Mouse (Mus musculus): ENCODE measurements around the gene Plekho2. TPM values are rescaled to one million over a fixed set of nuclear protein-coding genes. Genes with fewer than 3 reads are reported as not detected.

Gene Plekho2
- total and polyA plus RNA-seq, 2 experiments from 2014 or later = 8.3 to 21.0 TPM

DNA sequence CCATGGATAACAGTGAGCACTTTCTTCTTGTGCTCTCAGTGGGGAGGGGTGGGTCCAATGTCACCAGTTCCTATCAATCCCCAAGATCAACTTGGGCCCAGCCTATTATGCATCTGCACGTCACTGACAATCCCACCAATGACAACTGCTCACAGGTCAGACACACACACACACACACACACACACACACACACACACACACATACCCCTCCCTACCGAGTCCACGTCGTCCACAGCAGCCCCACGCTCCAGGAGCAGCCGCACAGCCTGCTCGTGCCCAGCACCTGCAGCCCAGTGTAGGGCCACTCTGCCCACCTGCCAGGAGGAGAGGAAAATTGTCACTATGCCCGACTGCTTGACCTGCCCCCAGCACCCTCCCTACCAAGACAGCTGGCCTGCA lies 65.4 kb downstream of the Plekho2 start:
- Histone ChIP-seq H3K36me3 (replicated peaks; ENCODE audit: control insufficient read depth, insufficient read depth, low read length) (no peaks in the 10 kb centered on the region), H3K9me3 (replicated peaks; ENCODE audit: control insufficient read depth, low read length) (no peaks in the 10 kb centered on the region), H3K27ac (ENCODE audit: low read depth) (no peak overlapping the region), H3K4me3 (ENCODE audit: low read depth, low read length) (no peak overlapping the region), H3K9ac (replicated peaks; ENCODE audit: low read depth, low read length) (no peak overlapping the region), H3K4me2 (ENCODE audit: low read depth, low read length) (no peak overlapping the region), H3K4me1 (ENCODE audit: control insufficient read depth, insufficient read depth) (no peaks in the 10 kb centered on the region), H3K27me3 (ENCODE audit: control insufficient read depth, insufficient read depth, low read length) (no peaks in the 10 kb centered on the region)
- WGBS = 78% methylated on average over 8 of the region's 8 CpGs
- no peak for DNase-seq (ENCODE audit: low spot score)
- no peak for ATAC-seq (ENCODE audit: insufficient read depth, low read depth)
- TF ChIP-seq CTCF (IDR thresholded peaks at IDR 0.05; ENCODE audit: low read depth) (no peak), EP300 (IDR thresholded peaks at IDR 0.05; ENCODE audit: low read depth) (no peak)

DNA sequence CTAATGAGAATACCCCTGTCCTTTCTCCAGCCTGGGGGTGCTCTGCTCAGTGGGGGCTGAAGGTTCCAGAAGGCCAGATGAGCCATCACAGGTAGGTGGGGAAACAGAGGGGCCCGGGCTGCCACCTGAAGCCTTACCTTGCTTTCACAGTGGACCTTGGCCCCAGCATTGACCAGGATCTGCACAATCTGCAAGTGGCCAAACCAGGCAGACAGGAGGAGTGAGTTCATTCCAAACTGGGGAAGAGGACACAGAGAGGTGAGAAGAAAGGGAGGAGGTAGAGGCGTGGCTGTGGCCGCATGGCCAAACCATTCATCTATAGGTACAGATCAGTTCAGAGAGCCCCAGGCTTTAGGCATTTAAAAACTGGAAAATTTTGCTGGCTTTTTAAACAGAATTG lies 67.3 kb downstream of the Plekho2 start:
- Histone ChIP-seq H3K27me3 (ENCODE audit: control insufficient read depth, insufficient read depth, low read length) (no peaks in the 10 kb centered on the region), H3K4me1 (ENCODE audit: control insufficient read depth, insufficient read depth) (no peaks in the 10 kb centered on the region), H3K9ac (replicated peaks; ENCODE audit: low read depth, low read length) (no peak overlapping the region), H3K4me3 (ENCODE audit: low read depth, low read length) (no peak overlapping the region), H3K27ac (ENCODE audit: low read depth) (no peak overlapping the region), H3K36me3 (replicated peaks; ENCODE audit: control insufficient read depth, insufficient read depth, low read length) (no peaks in the 10 kb centered on the region), H3K4me2 (ENCODE audit: low read depth, low read length) (no peak overlapping the region), H3K9me3 (replicated peaks; ENCODE audit: control insufficient read depth, low read length) (no peaks in the 10 kb centered on the region)
- TF ChIP-seq CTCF (IDR thresholded peaks at IDR 0.05; ENCODE audit: low read depth) (no peak), EP300 (IDR thresholded peaks at IDR 0.05; ENCODE audit: low read depth) (no peak)
- no peak for ATAC-seq (ENCODE audit: insufficient read depth, low read depth)
- WGBS = 78% methylated on average over 3 of the region's 3 CpGs
- no peak for DNase-seq (ENCODE audit: low spot score)

DNA sequence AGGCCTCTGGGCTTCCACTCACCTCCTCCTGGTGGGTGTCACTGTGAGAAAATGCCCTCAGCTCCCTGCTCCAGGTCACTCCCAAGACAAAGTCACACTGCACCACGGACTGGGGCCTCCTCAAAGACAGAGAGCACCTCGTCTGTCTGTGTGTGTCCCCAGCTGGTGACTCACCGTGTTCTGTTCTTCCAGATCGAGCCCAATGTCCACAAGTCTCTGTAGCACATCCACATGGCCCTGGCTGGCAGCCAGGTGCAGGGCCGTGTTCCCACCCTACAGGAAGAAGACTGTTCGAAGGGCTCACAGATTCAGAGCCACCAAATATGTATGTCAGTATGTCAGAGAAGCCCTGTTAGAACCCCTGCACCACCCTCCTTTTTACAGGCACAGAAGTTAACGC lies 71.4 kb downstream of the Plekho2 start:
- TF ChIP-seq EP300 (IDR thresholded peaks at IDR 0.05; ENCODE audit: low read depth) = no peak
- Histone ChIP-seq H3K4me2 (ENCODE audit: low read depth, low read length) (no peak overlapping the region), H3K27me3 (ENCODE audit: control insufficient read depth, insufficient read depth, low read length) (no peaks in the 10 kb centered on the region), H3K4me3 (ENCODE audit: low read depth, low read length) (no peak overlapping the region), H3K36me3 (replicated peaks; ENCODE audit: control insufficient read depth, insufficient read depth, low read length) (no peaks in the 10 kb centered on the region), H3K27ac (ENCODE audit: low read depth) (no peak overlapping the region), H3K9ac (replicated peaks; ENCODE audit: low read depth, low read length) (no peak overlapping the region), H3K9me3 (replicated peaks; ENCODE audit: control insufficient read depth, low read length) (no peaks in the 10 kb centered on the region), H3K4me1 (ENCODE audit: control insufficient read depth, insufficient read depth) (no peaks in the 10 kb centered on the region)
- 15% methylated on average over 7 of the region's 7 CpGs for WGBS
- DNase-seq (ENCODE audit: low spot score) (no peak), ATAC-seq (ENCODE audit: insufficient read depth, low read depth) (no peak)

DNA sequence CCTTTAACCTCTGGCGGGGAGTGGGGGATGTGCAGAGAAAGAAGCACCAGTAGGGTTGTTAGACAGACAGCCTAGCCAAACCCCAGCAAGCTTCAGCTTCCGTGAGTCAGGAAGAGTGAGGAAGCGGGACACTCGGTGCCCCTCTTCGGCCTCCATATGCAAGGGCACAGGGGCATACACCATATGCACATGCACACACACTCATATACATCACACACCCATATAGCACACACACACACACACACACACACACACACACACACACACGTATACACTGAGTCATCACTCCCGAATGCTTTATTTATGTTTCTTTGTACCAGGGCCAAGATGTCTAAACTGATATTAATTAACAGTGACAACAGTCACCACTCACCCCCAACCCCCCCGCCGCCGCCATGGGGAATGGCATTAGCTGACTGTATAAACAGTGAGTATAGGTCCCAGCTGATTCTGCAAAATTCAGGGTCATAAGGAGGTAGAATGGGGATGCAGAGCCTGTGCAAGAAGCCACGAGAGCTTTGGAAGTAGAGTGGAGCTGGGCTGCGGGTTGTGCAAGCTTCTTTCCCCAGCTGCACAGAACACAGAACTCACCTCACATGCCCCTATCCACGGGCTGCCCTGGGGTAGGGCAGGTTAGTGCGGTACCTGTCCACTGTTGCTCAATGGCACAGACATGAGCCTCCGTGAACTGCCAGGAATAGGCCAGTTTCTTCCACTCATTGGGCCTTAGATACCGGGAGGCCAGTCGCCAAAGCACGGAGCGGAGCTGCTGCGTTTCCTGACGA lies 76.9 kb downstream of the Plekho2 start:
- Histone ChIP-seq H3K9me3 (replicated peaks; ENCODE audit: control insufficient read depth, low read length) (no peaks in the 10 kb centered on the region), H3K27ac (ENCODE audit: low read depth) (no peak overlapping the region), H3K36me3 (replicated peaks; ENCODE audit: control insufficient read depth, insufficient read depth, low read length) (no peaks in the 10 kb centered on the region), H3K27me3 (ENCODE audit: control insufficient read depth, insufficient read depth, low read length) (no peaks in the 10 kb centered on the region), H3K4me1 (ENCODE audit: control insufficient read depth, insufficient read depth) (no peaks in the 10 kb centered on the region), H3K4me2 (ENCODE audit: low read depth, low read length) (no peak overlapping the region), H3K4me3 (ENCODE audit: low read depth, low read length) (no peak overlapping the region), H3K9ac (replicated peaks; ENCODE audit: low read depth, low read length) (no peak overlapping the region)
- WGBS = 79% methylated on average over 21 of the region's 21 CpGs
- no peak for ATAC-seq (ENCODE audit: insufficient read depth, low read depth)
- no peak for DNase-seq (ENCODE audit: low spot score)
- no peak for TF ChIP-seq CTCF (IDR thresholded peaks at IDR 0.05; ENCODE audit: low read depth)

Other genes with a start within 250 kb of the Plekho2 start
- gene Pdcd7, start 233.9 kb downstream of the Plekho2 start, total RNA-seq (2014; rRNA removed; ENCODE audit: low replicate concordance) = 9.4 and 10.6 TPM in 2 replicates
- 4.7 and 5.9 TPM in 2 replicates for gene Pdcd7, start 233.9 kb downstream of the Plekho2 start, polyA plus RNA-seq (2015; fragmentation: Nextera tagmentation; extraction: Ambion mirVana)
- not detected in 2 replicates for gene Ubap1l, start 219.0 kb downstream of the Plekho2 start, total RNA-seq (2014; rRNA removed; ENCODE audit: low replicate concordance)
- 0.11 and 0.21 TPM in 2 replicates for gene Ubap1l, start 219.0 kb downstream of the Plekho2 start, polyA plus RNA-seq (2015; fragmentation: Nextera tagmentation; extraction: Ambion mirVana)
- gene Kbtbd13, start 188.4 kb downstream of the Plekho2 start, total RNA-seq (2014; rRNA removed; ENCODE audit: low replicate concordance) = 1.1 and 1.2 TPM in 2 replicates
- gene Kbtbd13, start 188.4 kb downstream of the Plekho2 start, polyA plus RNA-seq (2015; fragmentation: Nextera tagmentation; extraction: Ambion mirVana) = 0.63 and 0.77 TPM in 2 replicates
- gene Rasl12, start 181.5 kb downstream of the Plekho2 start, total RNA-seq (2014; rRNA removed; ENCODE audit: low replicate concordance) = 1.8 and 8.5 TPM in 2 replicates
- 7.5 and 7.9 TPM in 2 replicates for gene Rasl12, start 181.5 kb downstream of the Plekho2 start, polyA plus RNA-seq (2015; fragmentation: Nextera tagmentation; extraction: Ambion mirVana)
- gene Slc51b, start 157.1 kb downstream of the Plekho2 start, total RNA-seq (2014; rRNA removed; ENCODE audit: low replicate concordance) = not detected in 2 replicates
- not detected in 2 replicates for gene Slc51b, start 157.1 kb downstream of the Plekho2 start, polyA plus RNA-seq (2015; fragmentation: Nextera tagmentation; extraction: Ambion mirVana)
- gene Mtfmt, start 144.3 kb downstream of the Plekho2 start, total RNA-seq (2014; rRNA removed; ENCODE audit: low replicate concordance) = 11.5 and 15.9 TPM in 2 replicates
- 9.1 TPM in 2 replicates for gene Mtfmt, start 144.3 kb downstream of the Plekho2 start, polyA plus RNA-seq (2015; fragmentation: Nextera tagmentation; extraction: Ambion mirVana)
- gene Spg21, start 119.1 kb downstream of the Plekho2 start, total RNA-seq (2014; rRNA removed; ENCODE audit: low replicate concordance) = 43.2 and 52.4 TPM in 2 replicates
- 41.3 and 44.7 TPM in 2 replicates for gene Spg21, start 119.1 kb downstream of the Plekho2 start, polyA plus RNA-seq (2015; fragmentation: Nextera tagmentation; extraction: Ambion mirVana)
- not detected in 2 replicates for gene Ankdd1a, start 59.8 kb downstream of the Plekho2 start, total RNA-seq (2014; rRNA removed; ENCODE audit: low replicate concordance)
- gene Ankdd1a, start 59.8 kb downstream of the Plekho2 start, polyA plus RNA-seq (2015; fragmentation: Nextera tagmentation; extraction: Ambion mirVana) = not detected in 2 replicates
- gene Pif1, start 7.1 kb upstream of the Plekho2 start, total RNA-seq (2014; rRNA removed; ENCODE audit: low replicate concordance) = 7.1 and 32.7 TPM in 2 replicates
- 2.5 and 2.6 TPM in 2 replicates for gene Pif1, start 7.1 kb upstream of the Plekho2 start, polyA plus RNA-seq (2015; fragmentation: Nextera tagmentation; extraction: Ambion mirVana)
- 94.5 and 121 TPM in 2 replicates for gene Rbpms2, start 49.6 kb upstream of the Plekho2 start, total RNA-seq (2014; rRNA removed; ENCODE audit: low replicate concordance)
- 108 and 117 TPM in 2 replicates for gene Rbpms2, start 49.6 kb upstream of the Plekho2 start, polyA plus RNA-seq (2015; fragmentation: Nextera tagmentation; extraction: Ambion mirVana)
- gene Oaz2, start 88.0 kb upstream of the Plekho2 start, total RNA-seq (2014; rRNA removed; ENCODE audit: low replicate concordance) = 317 and 350 TPM in 2 replicates
- 293 TPM in 2 replicates for gene Oaz2, start 88.0 kb upstream of the Plekho2 start, polyA plus RNA-seq (2015; fragmentation: Nextera tagmentation; extraction: Ambion mirVana)
- gene Zfp609, start 247.5 kb upstream of the Plekho2 start, total RNA-seq (2014; rRNA removed; ENCODE audit: low replicate concordance) = 7.6 and 8.7 TPM in 2 replicates
- gene Zfp609, start 247.5 kb upstream of the Plekho2 start, polyA plus RNA-seq (2015; fragmentation: Nextera tagmentation; extraction: Ambion mirVana) = 2.9 and 3.0 TPM in 2 replicates

All from heart, postnatal 0 days (tissue).